Mouse (Mus musculus): ENCODE measurements around the gene Ugt1a7c. TPM values are rescaled to one million over a fixed set of nuclear protein-coding genes. Genes with fewer than 3 reads are reported as not detected.
A peak's percentile ranks its signal among the peaks of the same experiment; 100 is the strongest.
"Not testable (repeated sequence)": the region's sequence is repeated elsewhere in the genome, so short reads cannot be mapped to it uniquely, and the experiment has no call there.

Gene Ugt1a7c
- polyA plus RNA-seq, 1 experiment from 2014 or later = 1.5 TPM

DNA sequence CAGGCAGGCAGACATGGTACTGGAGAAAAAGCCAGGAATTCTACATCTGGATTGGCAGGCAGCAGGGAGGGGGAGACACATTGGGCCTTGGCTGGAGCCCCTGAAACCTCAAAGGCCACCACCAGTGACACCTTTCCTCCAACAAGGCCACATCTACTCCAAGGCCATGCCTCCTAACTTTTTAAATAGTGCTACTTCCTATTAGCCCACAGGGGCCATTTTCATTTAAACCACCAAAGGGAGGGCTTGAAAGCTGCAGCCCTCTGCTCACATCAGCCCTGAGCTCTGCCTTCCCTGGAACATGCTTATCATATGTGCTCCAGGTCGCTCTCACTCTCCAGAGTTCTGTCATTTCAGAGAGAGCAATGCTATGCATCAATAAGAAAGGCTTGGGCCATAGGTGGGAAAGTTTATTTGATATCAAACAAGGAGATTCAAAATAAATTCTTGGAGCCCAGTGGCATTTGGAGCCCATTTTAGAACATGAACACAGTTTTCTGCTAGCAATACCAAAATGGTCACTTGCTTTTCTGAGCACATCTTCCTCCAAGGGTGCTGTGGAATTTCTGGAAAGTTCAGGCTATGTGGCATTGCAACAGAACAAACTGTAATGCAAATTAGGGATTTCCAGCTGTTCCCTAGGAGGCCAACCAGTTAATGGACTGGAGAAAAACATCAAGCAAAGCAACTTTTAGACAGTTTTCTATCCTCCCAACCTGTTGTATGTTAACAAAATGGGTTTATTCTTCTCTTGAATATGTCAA, 10.0 kb downstream of the Ugt1a7c start:
- Histone ChIP-seq H3K36me3 (ENCODE audit: insufficient read depth) (no peaks in the 10 kb centered on the region), H3K4me3 (ENCODE audit: low read depth, low read length) (no peak overlapping the region), H3K27ac (ENCODE audit: low read depth) (no peak overlapping the region), H3K4me2 (no peak overlapping the region), H3K4me1 (ENCODE audit: insufficient read depth) (no peaks in the 10 kb centered on the region), H3K9ac (no peak overlapping the region), H3K27me3 (ENCODE audit: insufficient read depth, low read length) (no peaks in the 10 kb centered on the region), H3K9me3 (ENCODE audit: low read depth, low read length) (no peaks in the 10 kb centered on the region)
- 87% methylated on average over 1 of the region's 1 CpGs for WGBS
- no peak for TF ChIP-seq CTCF (IDR thresholded peaks at IDR 0.05; ENCODE audit: low read depth)
- DNase-seq (no peak), ATAC-seq (ENCODE audit: insufficient read depth) (no peak)

DNA sequence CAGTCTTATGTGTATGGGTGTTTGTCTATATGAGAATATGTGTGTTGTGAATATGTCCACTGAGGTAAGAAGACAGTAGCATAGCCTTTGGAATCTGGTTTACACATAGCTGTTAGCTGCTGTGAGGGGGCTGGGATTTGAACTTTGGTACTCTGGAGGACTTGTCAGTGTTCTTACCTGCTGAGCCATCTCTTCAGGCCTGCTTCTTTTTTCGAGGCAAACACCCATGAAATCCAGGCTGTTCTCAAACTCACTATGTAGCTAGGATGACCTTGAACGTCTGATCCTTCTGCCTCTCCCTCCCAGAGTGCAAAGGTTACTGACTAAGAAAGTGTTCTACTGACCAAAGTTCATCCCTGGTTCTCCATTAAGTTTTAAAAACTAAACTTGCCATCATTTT, 10.8 kb downstream of the Ugt1a7c start:
- TF ChIP-seq CTCF (IDR thresholded peaks at IDR 0.05; ENCODE audit: low read depth) = no peak
- no peak for DNase-seq
- ATAC-seq (ENCODE audit: insufficient read depth) = no peak
- no peak overlapping the region for H3K9ac ChIP-seq
- no peaks in the 10 kb centered on the region for H3K36me3 ChIP-seq (ENCODE audit: insufficient read depth)
- H3K4me1 ChIP-seq (ENCODE audit: insufficient read depth) = no peaks in the 10 kb centered on the region
- no peak overlapping the region for H3K4me3 ChIP-seq (ENCODE audit: low read depth, low read length)
- no peak overlapping the region for H3K27ac ChIP-seq (ENCODE audit: low read depth)
- H3K9me3 ChIP-seq (ENCODE audit: low read depth, low read length) = no peaks in the 10 kb centered on the region
- H3K4me2 ChIP-seq = no peak overlapping the region
- WGBS = 49% methylated on average over 2 of the region's 2 CpGs
- H3K27me3 ChIP-seq (ENCODE audit: insufficient read depth, low read length) = no peaks in the 10 kb centered on the region

DNA sequence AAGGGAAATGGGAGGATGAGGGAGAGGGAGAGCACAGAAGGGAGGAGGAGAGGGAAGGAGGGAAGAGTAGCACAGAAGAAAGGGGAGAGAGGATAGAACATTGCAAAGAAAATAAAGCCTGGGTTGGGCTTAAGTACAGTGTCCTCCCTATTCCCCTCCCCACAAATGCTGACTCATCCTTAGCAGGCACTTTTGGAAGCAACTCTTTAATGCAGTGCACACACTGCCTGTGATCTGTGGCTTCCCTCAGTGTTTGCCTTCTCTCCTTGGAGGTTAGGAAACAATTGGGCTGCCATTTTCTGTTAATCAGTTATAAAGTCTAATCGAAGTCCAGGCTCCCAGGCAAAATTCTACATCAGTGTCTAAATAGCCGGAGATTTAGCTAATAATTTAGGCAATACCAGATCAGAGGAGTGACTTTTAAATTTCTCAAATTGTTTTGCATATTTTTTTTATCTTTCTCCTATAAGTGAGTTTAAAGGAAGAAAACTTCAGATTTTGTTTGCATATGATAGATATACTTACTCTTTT, 14.2 kb downstream of the Ugt1a7c start:
- WGBS = 52% methylated on average over 2 of the region's 2 CpGs
- ATAC-seq (ENCODE audit: insufficient read depth) = peak; percentile 60; the same call in 1 of the 2 replicates

DNA sequence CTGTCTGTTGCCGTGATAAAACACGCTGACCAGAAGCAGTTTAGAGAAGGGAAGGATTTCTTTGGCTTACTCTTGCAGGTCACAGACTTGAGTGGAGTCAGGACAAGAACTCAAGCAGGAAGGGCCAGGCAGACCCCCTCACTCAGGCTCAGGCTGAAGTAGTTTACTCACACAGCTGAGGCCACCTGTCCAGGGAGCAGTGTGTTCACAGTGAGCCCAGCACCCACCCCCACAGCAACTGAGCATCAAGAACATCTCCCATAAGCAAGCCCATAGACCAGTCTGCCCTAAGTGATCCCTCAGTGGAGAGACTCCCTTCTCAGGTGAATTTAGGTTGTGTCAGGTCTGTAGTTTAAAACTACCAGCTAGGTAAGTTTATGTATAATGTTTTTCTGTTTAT, 14.7 kb downstream of the Ugt1a7c start:
- H3K4me2 ChIP-seq; ATAC-seq (ENCODE audit: insufficient read depth); H3K36me3 ChIP-seq (ENCODE audit: insufficient read depth); DNase-seq; H3K4me3 ChIP-seq (ENCODE audit: low read depth, low read length); H3K27me3 ChIP-seq (ENCODE audit: insufficient read depth, low read length); H3K27ac ChIP-seq (ENCODE audit: low read depth); H3K9me3 ChIP-seq (ENCODE audit: low read depth, low read length); H3K4me1 ChIP-seq (ENCODE audit: insufficient read depth); H3K9ac ChIP-seq: not testable (repeated sequence)
- WGBS = 56% methylated on average over 2 of the region's 2 CpGs

More for the DNA sequence above, 14.2 kb downstream of the Ugt1a7c start:
- H3K4me1 ChIP-seq (ENCODE audit: insufficient read depth); H3K9me3 ChIP-seq (ENCODE audit: low read depth, low read length); H3K27ac ChIP-seq (ENCODE audit: low read depth); H3K36me3 ChIP-seq (ENCODE audit: insufficient read depth); H3K4me3 ChIP-seq (ENCODE audit: low read depth, low read length); DNase-seq; H3K9ac ChIP-seq; H3K4me2 ChIP-seq; H3K27me3 ChIP-seq (ENCODE audit: insufficient read depth, low read length): not testable (repeated sequence)

DNA sequence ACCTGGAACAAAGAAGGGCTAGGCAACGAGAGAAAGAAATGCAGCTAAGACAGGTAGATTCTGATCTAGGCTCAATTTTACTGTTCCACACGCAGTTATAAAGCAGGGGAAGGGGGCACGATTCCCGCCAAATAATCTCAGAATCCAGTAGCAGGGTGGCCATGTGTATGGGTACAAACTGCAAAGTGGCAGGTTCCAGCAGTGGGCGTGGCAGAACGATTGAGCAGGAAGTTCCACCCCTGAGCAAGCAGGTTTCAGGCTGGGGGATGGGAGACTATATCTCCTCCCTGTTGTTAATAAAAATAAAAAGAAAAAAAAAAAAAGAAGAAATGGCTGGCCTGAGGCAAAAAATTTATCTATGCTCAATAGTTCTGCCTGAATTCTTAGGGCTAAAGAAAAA, 17.9 kb downstream of the Ugt1a7c start:
- 93% methylated on average over 6 of the region's 6 CpGs for WGBS

DNA sequence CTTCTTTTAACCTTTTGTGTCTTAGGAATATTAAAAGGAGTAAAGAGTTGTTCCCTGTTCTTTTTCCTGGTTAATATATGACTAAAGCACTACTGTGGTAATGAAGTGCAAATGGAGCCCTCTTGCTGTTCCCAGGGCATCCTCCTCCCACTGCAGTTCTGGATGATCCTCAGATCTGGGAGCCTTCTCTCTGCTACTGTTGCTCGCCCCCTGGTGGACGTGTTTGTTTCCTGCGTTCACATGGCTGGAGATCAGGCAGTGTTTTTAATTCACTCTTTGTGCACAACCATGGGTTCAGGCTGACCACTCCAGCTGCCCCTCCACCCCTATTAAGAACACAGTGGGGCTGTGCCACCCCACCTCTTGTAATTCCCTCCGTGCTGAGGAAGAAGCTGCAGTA, 25.7 kb downstream of the Ugt1a7c start:
- H3K36me3 ChIP-seq (ENCODE audit: insufficient read depth); H3K27me3 ChIP-seq (ENCODE audit: insufficient read depth, low read length); H3K9ac ChIP-seq; H3K9me3 ChIP-seq (ENCODE audit: low read depth, low read length); H3K4me2 ChIP-seq; H3K4me1 ChIP-seq (ENCODE audit: insufficient read depth); H3K4me3 ChIP-seq (ENCODE audit: low read depth, low read length); H3K27ac ChIP-seq (ENCODE audit: low read depth); DNase-seq: not testable (repeated sequence)
- TF ChIP-seq CTCF (IDR thresholded peaks at IDR 0.05; ENCODE audit: low read depth) = peak; percentile 53
- ATAC-seq (ENCODE audit: insufficient read depth) = peak; percentile 35; the same call in 1 of the 2 replicates
- 13% methylated on average over 4 of the region's 4 CpGs for WGBS

More for the DNA sequence above, 17.9 kb downstream of the Ugt1a7c start:
- not testable (repeated sequence) for DNase-seq; H3K4me2 ChIP-seq; ATAC-seq (ENCODE audit: insufficient read depth); H3K4me3 ChIP-seq (ENCODE audit: low read depth, low read length); H3K27ac ChIP-seq (ENCODE audit: low read depth); H3K27me3 ChIP-seq (ENCODE audit: insufficient read depth, low read length); H3K9me3 ChIP-seq (ENCODE audit: low read depth, low read length); H3K4me1 ChIP-seq (ENCODE audit: insufficient read depth); H3K36me3 ChIP-seq (ENCODE audit: insufficient read depth); H3K9ac ChIP-seq

DNA sequence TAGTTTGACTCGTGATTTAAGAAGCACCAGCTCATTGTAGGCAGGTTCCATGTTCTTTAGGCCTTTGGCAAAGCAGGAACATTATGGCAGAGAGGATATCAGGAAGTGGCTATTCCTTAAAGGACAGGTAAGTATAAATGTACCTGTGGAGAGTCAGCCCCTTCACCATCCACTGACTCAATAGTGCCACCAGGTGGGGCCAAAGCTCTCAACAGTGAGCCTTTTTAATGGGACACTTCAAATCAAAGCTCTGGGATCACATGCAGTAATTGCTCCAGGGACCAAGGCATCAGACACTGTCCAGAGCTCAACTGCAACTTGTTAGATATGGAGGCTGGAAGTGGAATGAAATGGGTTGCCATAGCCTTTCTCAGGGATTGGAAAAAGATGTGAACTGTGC, 26.7 kb downstream of the Ugt1a7c start:
- WGBS = no CpG with 5 or more reads among the region's 1 CpGs
- ATAC-seq (ENCODE audit: insufficient read depth); H3K9me3 ChIP-seq (ENCODE audit: low read depth, low read length); H3K27me3 ChIP-seq (ENCODE audit: insufficient read depth, low read length); H3K36me3 ChIP-seq (ENCODE audit: insufficient read depth); H3K4me1 ChIP-seq (ENCODE audit: insufficient read depth); H3K27ac ChIP-seq (ENCODE audit: low read depth); H3K4me3 ChIP-seq (ENCODE audit: low read depth, low read length); H3K9ac ChIP-seq; H3K4me2 ChIP-seq: not testable (repeated sequence)
- peak; percentile 36 for TF ChIP-seq CTCF (IDR thresholded peaks at IDR 0.05; ENCODE audit: low read depth)
- DNase-seq = peak; percentile 27

DNA sequence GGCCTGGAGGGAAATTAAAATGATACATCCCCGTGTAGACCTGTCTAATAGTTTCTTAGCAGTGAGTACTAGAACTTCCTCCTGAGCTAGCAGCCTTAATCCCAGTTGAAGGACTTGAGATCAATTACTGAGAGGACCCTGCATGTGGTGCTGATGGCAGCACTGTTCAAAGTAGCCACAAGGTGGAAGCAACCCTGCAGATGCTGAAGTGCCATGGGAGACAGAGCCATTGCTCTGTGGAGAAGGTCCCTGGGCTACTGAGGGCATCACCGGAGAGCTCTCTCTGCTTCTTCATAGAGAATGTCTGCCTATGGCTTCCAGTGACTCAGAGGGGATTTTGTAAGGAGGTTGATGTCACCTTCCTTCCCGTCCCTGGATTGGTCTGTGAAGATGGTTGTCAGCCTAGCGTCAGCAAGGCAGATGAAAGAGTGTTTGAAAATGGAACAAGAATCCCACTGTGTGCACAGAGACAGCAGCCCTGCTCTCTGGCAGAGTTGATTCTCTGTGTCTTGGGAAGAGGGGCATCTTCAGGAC, 31.0 kb downstream of the Ugt1a7c start:
- H3K4me3 ChIP-seq (ENCODE audit: low read depth, low read length); DNase-seq; H3K27me3 ChIP-seq (ENCODE audit: insufficient read depth, low read length); ATAC-seq (ENCODE audit: insufficient read depth); H3K9me3 ChIP-seq (ENCODE audit: low read depth, low read length); H3K4me1 ChIP-seq (ENCODE audit: insufficient read depth); H3K27ac ChIP-seq (ENCODE audit: low read depth); H3K4me2 ChIP-seq; H3K36me3 ChIP-seq (ENCODE audit: insufficient read depth); H3K9ac ChIP-seq: not testable (repeated sequence)
- WGBS = 80% methylated on average over 3 of the region's 4 CpGs

DNA sequence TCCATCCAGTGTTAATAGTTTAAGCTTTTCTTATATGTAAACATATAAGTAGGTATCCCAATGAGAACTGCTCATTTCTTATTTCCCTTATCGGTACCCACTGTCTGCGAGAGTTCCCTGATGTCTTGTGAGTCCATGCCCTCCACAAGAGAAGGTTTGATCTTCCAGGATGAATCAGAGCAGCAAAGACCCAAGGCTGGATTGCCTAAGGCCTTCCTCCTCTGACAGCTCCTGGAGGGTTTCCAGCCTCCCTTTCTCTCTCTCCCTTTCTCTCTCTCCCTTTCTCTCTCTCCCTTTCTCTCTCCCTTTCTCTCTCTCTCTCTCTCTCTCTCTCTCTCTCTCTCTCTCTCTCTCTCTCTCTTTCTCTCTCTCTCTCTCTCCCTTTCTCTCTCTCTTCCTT, 34.2 kb downstream of the Ugt1a7c start:
- H3K9ac ChIP-seq; H3K27ac ChIP-seq (ENCODE audit: low read depth); H3K4me3 ChIP-seq (ENCODE audit: low read depth, low read length); DNase-seq; H3K9me3 ChIP-seq (ENCODE audit: low read depth, low read length); H3K36me3 ChIP-seq (ENCODE audit: insufficient read depth); ATAC-seq (ENCODE audit: insufficient read depth); H3K4me1 ChIP-seq (ENCODE audit: insufficient read depth); H3K4me2 ChIP-seq; H3K27me3 ChIP-seq (ENCODE audit: insufficient read depth, low read length): not testable (repeated sequence)
- WGBS = 71% methylated on average over 2 of the region's 2 CpGs

DNA sequence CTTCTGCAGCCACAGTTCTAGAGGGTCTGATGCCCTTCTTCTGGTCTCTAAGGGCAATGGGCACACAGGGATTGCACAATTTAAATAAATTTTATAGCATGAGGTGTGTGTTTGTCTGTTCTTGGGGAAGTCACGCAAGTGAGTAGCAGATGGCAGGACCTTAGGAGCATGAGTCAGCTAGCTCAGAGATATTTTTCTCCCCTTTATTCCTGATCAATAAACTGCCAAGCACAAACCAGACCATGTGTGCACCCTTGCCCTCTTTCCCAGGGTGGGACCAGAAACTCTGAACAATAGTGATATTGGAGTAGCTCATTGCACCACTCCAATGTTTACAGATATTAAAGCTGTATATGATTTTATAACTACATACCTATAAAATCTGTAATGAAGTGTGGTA, 35.4 kb downstream of the Ugt1a7c start:
- H3K9me3 ChIP-seq (ENCODE audit: low read depth, low read length); H3K4me2 ChIP-seq: not testable (repeated sequence)

More for the DNA sequence above, 35.4 kb downstream of the Ugt1a7c start:
- not testable (repeated sequence) for DNase-seq; H3K4me3 ChIP-seq (ENCODE audit: low read depth, low read length); H3K27me3 ChIP-seq (ENCODE audit: insufficient read depth, low read length); ATAC-seq (ENCODE audit: insufficient read depth); H3K9ac ChIP-seq; H3K4me1 ChIP-seq (ENCODE audit: insufficient read depth); H3K36me3 ChIP-seq (ENCODE audit: insufficient read depth); H3K27ac ChIP-seq (ENCODE audit: low read depth)
- 79% methylated on average over 1 of the region's 1 CpGs for WGBS

Data from lung, embryonic 14.5 days (tissue).